Mouse (Mus musculus): ENCODE results near the gene Gas7. TPM values are rescaled to one million over a fixed set of nuclear protein-coding genes. Genes with fewer than 3 reads are reported as not detected.

The Gas7 gene
- polyA plus RNA-seq, 1 experiment = 3.6 TPM

- 77% methylated on average over 12 of the region's 12 CpGs for WGBS
- DNase-seq = no peak
- TF ChIP-seq CTCF (conservative IDR thresholded peaks at IDR 0.05; ENCODE audit: insufficient read depth, insufficient read length, low read depth, low read length) (no peak), POLR2A (IDR thresholded peaks at IDR 0.05; ENCODE audit: low read depth, low read length) (no peak)
- Histone ChIP-seq H3K27me3 (replicated peaks; ENCODE audit: control insufficient read depth, insufficient read depth, low read length) (no peaks in the 10 kb centered on the region; the same call in 1 of the 2 replicates), H3K27ac (ENCODE audit: insufficient read depth, low read depth, low read length) (no peak overlapping the region), H3K36me3 (ENCODE audit: control insufficient read depth, insufficient read depth, low read length) (no peaks in the 10 kb centered on the region), H3K4me3 (ENCODE audit: insufficient read depth, low read depth, low read length) (no peak overlapping the region), H3K4me1 (ENCODE audit: control insufficient read depth, insufficient read depth, low read length) (no peaks in the 10 kb centered on the region)
Measured at GRCm38 (mm10) chr11:67488156-67488555, 32.9 kb downstream of the Gas7 start.

DNA sequence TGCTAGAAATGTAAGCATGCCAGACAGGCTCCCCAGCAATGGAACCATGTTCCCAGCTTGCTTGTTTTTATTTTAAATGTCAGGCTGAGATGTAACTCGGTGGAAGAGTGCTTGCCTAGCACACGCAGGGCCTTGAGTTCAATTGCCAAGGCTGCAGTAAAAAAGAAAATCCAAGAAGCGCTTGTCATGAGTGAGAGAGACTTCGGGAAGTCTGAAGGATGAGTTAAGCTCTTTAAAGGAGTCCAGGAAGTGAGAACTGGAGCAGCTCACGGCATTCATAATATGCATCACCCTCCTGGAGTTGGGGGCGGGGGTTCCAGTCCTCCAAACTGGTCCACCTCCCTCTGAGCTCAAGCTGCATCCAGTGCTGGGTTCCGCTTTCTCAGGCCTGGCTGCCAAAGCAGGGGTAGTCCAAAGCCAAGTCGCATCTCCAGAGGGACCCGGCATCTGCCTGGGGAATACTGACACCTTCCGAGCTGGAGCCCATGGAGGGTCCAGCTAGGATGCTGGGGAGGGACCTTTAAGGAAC lies 34.5 kb downstream of the Gas7 start:
- WGBS = 64% methylated on average over 10 of the region's 10 CpGs
- H3K4me3 ChIP-seq (ENCODE audit: insufficient read depth, low read depth, low read length) = no peak overlapping the region
- no peak for DNase-seq
- H3K4me1 ChIP-seq (ENCODE audit: control insufficient read depth, insufficient read depth, low read length) = no peaks in the 10 kb centered on the region
- TF ChIP-seq CTCF (conservative IDR thresholded peaks at IDR 0.05; ENCODE audit: insufficient read depth, insufficient read length, low read depth, low read length) (no peak), POLR2A (IDR thresholded peaks at IDR 0.05; ENCODE audit: low read depth, low read length) (no peak)
- no peaks in the 10 kb centered on the region for H3K36me3 ChIP-seq (ENCODE audit: control insufficient read depth, insufficient read depth, low read length)
- no peaks in the 10 kb centered on the region; the same call in 1 of the 2 replicates for H3K27me3 ChIP-seq (replicated peaks; ENCODE audit: control insufficient read depth, insufficient read depth, low read length)
- H3K27ac ChIP-seq (ENCODE audit: insufficient read depth, low read depth, low read length) = no peak overlapping the region

GRCm38 (mm10) chr11:67496796-67497195 lies 41.6 kb downstream of the Gas7 start:
- DNase-seq = peak; percentile 47
- TF ChIP-seq CTCF (conservative IDR thresholded peaks at IDR 0.05; ENCODE audit: insufficient read depth, insufficient read length, low read depth, low read length) (no peak), POLR2A (IDR thresholded peaks at IDR 0.05; ENCODE audit: low read depth, low read length) (no peak)
- Histone ChIP-seq H3K4me1 (ENCODE audit: control insufficient read depth, insufficient read depth, low read length) (no peaks in the 10 kb centered on the region), H3K27me3 (replicated peaks; ENCODE audit: control insufficient read depth, insufficient read depth, low read length) (no peaks in the 10 kb centered on the region), H3K36me3 (ENCODE audit: control insufficient read depth, insufficient read depth, low read length) (no peaks in the 10 kb centered on the region), H3K27ac (ENCODE audit: insufficient read depth, low read depth, low read length) (no peak overlapping the region), H3K4me3 (ENCODE audit: insufficient read depth, low read depth, low read length) (no peak overlapping the region)
- WGBS = 69% methylated on average over 1 of the region's 1 CpGs

GRCm38 (mm10) chr11:67500115-67500514 lies 44.9 kb downstream of the Gas7 start:
- no peaks in the 10 kb centered on the region for H3K4me1 ChIP-seq (ENCODE audit: control insufficient read depth, insufficient read depth, low read length)
- H3K27me3 ChIP-seq (replicated peaks; ENCODE audit: control insufficient read depth, insufficient read depth, low read length) = no peaks in the 10 kb centered on the region
- H3K36me3 ChIP-seq (ENCODE audit: control insufficient read depth, insufficient read depth, low read length) = no peaks in the 10 kb centered on the region
- no peak overlapping the region for H3K4me3 ChIP-seq (ENCODE audit: insufficient read depth, low read depth, low read length)
- H3K27ac ChIP-seq (ENCODE audit: insufficient read depth, low read depth, low read length) = no peak overlapping the region
- DNase-seq = no peak
- TF ChIP-seq CTCF (conservative IDR thresholded peaks at IDR 0.05; ENCODE audit: insufficient read depth, insufficient read length, low read depth, low read length) = no peak
- 96% methylated on average over 2 of the region's 2 CpGs for WGBS

- no peak overlapping the region for H3K27ac ChIP-seq (ENCODE audit: insufficient read depth, low read depth, low read length)
- TF ChIP-seq POLR2A (IDR thresholded peaks at IDR 0.05; ENCODE audit: low read depth, low read length) (no peak), CTCF (conservative IDR thresholded peaks at IDR 0.05; ENCODE audit: insufficient read depth, insufficient read length, low read depth, low read length) (no peak)
- no peak for DNase-seq
- no peaks in the 10 kb centered on the region for H3K4me1 ChIP-seq (ENCODE audit: control insufficient read depth, insufficient read depth, low read length)
- no peak overlapping the region for H3K4me3 ChIP-seq (ENCODE audit: insufficient read depth, low read depth, low read length)
- no peaks in the 10 kb centered on the region for H3K36me3 ChIP-seq (ENCODE audit: control insufficient read depth, insufficient read depth, low read length)
- 82% methylated on average over 7 of the region's 7 CpGs for WGBS
- no peaks in the 10 kb centered on the region for H3K27me3 ChIP-seq (replicated peaks; ENCODE audit: control insufficient read depth, insufficient read depth, low read length)
Measured at GRCm38 (mm10) chr11:67501468-67502244, 46.4 kb downstream of the Gas7 start.

- Histone ChIP-seq H3K27ac (ENCODE audit: insufficient read depth, low read depth, low read length) (no peak overlapping the region), H3K4me3 (ENCODE audit: insufficient read depth, low read depth, low read length) (no peak overlapping the region), H3K4me1 (ENCODE audit: control insufficient read depth, insufficient read depth, low read length) (no peaks in the 10 kb centered on the region), H3K36me3 (ENCODE audit: control insufficient read depth, insufficient read depth, low read length) (no peaks in the 10 kb centered on the region), H3K27me3 (replicated peaks; ENCODE audit: control insufficient read depth, insufficient read depth, low read length) (no peaks in the 10 kb centered on the region)
- no peak for TF ChIP-seq CTCF (conservative IDR thresholded peaks at IDR 0.05; ENCODE audit: insufficient read depth, insufficient read length, low read depth, low read length)
- DNase-seq = no peak
- 55% methylated on average over 1 of the region's 1 CpGs for WGBS
Measured at GRCm38 (mm10) chr11:67509219-67509876, 54.1 kb downstream of the Gas7 start.

DNA sequence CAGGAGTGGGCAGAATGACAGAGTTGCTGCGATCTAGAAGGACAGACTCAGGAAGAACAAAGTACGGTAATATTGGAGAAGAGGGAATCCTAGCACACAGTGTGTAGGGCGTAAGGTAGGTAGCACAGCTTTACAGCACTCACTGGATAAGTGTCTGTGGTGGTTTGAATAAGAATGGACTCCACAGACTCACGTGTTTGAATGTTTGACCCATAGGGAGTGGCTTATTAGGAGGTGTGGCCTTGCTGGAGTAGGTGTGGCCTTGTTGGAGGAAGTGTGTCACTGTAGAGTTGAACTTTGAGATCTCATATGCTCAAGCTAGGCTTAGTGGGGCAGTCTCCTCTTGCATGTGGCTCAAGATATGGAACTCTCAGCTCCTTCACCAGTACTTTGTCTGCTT lies 55.6 kb downstream of the Gas7 start:
- WGBS = 96% methylated on average over 4 of the region's 4 CpGs
- Histone ChIP-seq H3K36me3 (ENCODE audit: control insufficient read depth, insufficient read depth, low read length) (no peaks in the 10 kb centered on the region), H3K27me3 (replicated peaks; ENCODE audit: control insufficient read depth, insufficient read depth, low read length) (no peaks in the 10 kb centered on the region), H3K4me3 (ENCODE audit: insufficient read depth, low read depth, low read length) (no peak overlapping the region), H3K4me1 (ENCODE audit: control insufficient read depth, insufficient read depth, low read length) (peaks cover 5% of the 10 kb centered on the region), H3K27ac (ENCODE audit: insufficient read depth, low read depth, low read length) (no peak overlapping the region)
- no peak for DNase-seq
- TF ChIP-seq POLR2A (IDR thresholded peaks at IDR 0.05; ENCODE audit: low read depth, low read length) = no peak
- TF ChIP-seq CTCF (conservative IDR thresholded peaks at IDR 0.05; ENCODE audit: insufficient read depth, insufficient read length, low read depth, low read length) = no peak
